Mouse (Mus musculus) adrenal gland, adult (tissue): ENCODE measurements around the gene Slc6a6.

Experiments used
- DNase-seq, 2 experiments: peaks; one replicate each; pipeline ENCODE4 v3.0.0; 2022 to 2023; ENCODE audit warnings: low spot score in 1 of 2; ENCODE audit not compliant: inconsistent age in 2 of 2

Slc6a6 gene

GRCm38 (mm10) chr6:91719042-91719747 is 35.3 kb downstream of the Slc6a6 start:
- peak in 1 of 2 experiments; percentile 80 for DNase-seq

- peak in 1 of 2 experiments; percentile 71 for DNase-seq
These were observed 36.1 kb downstream of the Slc6a6 start for GRCm38 (mm10) chr6:91719865-91720533.

GRCm38 (mm10) chr6:91720588-91721214 is 36.8 kb downstream of the Slc6a6 start:
- peak in 1 of 2 experiments; percentile 62 for DNase-seq

- peak in 1 of 2 experiments; percentile 67 for DNase-seq
These were observed 37.4 kb downstream of the Slc6a6 start for GRCm38 (mm10) chr6:91721215-91721701.

- peak; percentile 87 to 93 for DNase-seq
These were observed 43.5 kb downstream of the Slc6a6 start for GRCm38 (mm10) chr6:91727361-91727760.

GRCm38 (mm10) chr6:91728939-91729619 is 45.2 kb downstream of the Slc6a6 start:
- DNase-seq, result no peak

GRCm38 (mm10) chr6:91729677-91730127 is 45.8 kb downstream of the Slc6a6 start:
- peak; percentile 69 to 85 for DNase-seq

GRCm38 (mm10) chr6:91732138-91732537 is 48.3 kb downstream of the Slc6a6 start:
- peak in 1 of 2 experiments; percentile 73 for DNase-seq

GRCm38 (mm10) chr6:91736471-91736870 is 52.6 kb downstream of the Slc6a6 start:
- DNase-seq, result peak; percentile 62 to 85

- DNase-seq, result peak in 1 of 2 experiments; percentile 65
These were observed 53.6 kb downstream of the Slc6a6 start for GRCm38 (mm10) chr6:91737451-91737850.

GRCm38 (mm10) chr6:91738058-91738457 is 54.2 kb downstream of the Slc6a6 start:
- DNase-seq, result peak in 1 of 2 experiments; percentile 68

GRCm38 (mm10) chr6:91741046-91741445 is 57.2 kb downstream of the Slc6a6 start:
- peak; percentile 70 to 87 for DNase-seq

- no peak for DNase-seq
These were observed 58.6 kb downstream of the Slc6a6 start for GRCm38 (mm10) chr6:91742466-91742865.

GRCm38 (mm10) chr6:91742995-91743394 is 59.1 kb downstream of the Slc6a6 start:
- DNase-seq, result no peak

- DNase-seq, result no peak
These were observed 60.0 kb downstream of the Slc6a6 start for GRCm38 (mm10) chr6:91743886-91744285.

GRCm38 (mm10) chr6:91745246-91745645 is 61.4 kb downstream of the Slc6a6 start:
- no peak for DNase-seq

GRCm38 (mm10) chr6:91745947-91746582 is 62.2 kb downstream of the Slc6a6 start:
- DNase-seq, result no peak

- DNase-seq, result no peak
These were observed 62.9 kb downstream of the Slc6a6 start for GRCm38 (mm10) chr6:91746776-91747175.

GRCm38 (mm10) chr6:91750976-91751375 is 67.1 kb downstream of the Slc6a6 start:
- peak; percentile 25 to 71 for DNase-seq

- DNase-seq, result peak; percentile 51 to 80
These were observed 69.0 kb downstream of the Slc6a6 start for GRCm38 (mm10) chr6:91752884-91753283.
